Mouse (Mus musculus) layer of hippocampus, adult 11-12 months (tissue): ENCODE measurements around the gene Sipa1l2.
A peak's percentile ranks its signal among the peaks of the same experiment; 100 is the strongest.

Experiments
- DNase-seq: peaks from one replicate; pipeline ENCODE4 v3.0.0; 2022; ENCODE audit warnings: low spot score

The Sipa1l2 gene

DNA sequence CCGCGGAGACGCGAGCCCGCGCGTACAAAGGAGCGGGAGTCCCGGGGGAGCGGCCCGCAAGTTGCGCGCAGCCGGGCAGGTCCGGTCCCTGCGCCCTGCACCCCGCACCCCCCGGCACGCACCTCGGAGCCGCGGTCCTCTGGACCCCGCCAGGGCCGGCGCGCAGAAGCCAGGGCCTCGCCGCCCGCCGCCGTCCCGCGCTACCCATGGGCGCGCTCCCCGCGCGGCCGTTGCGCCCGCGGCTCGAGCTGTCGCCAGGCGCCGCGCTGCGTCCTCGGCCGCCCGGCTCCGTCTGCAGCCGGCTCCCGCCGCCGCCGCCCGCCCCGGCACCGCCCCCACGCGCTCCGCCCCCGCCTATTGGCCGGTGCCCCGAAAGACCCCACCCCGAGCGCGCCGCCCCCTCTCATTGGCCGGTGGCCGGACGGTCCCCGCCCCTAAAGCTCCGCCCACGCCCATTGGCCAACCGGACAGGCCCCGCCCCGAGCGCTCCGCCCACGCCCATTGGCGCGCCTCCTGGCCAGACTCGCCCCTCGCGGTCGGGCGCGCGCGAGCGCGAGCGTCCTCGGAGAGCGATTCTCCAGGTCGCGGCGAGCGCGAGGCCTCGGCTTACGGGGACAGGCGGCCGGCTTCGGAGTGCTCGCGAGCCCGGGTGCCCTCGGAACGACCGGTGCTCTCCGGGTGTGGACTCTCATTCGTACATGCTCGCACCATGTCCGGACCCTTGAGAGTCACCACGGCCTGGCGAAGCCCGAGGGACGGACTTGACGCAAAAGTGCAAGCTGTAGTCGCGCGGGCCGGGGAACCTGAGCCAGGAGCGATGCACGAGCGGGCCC, at the start of gene Sipa1l2:
Gene Sipa1l2 (minus strand): TSS at position 276 of the 833 bp plus-strand sequence.
- DNase-seq = peak; percentile 97

DNA sequence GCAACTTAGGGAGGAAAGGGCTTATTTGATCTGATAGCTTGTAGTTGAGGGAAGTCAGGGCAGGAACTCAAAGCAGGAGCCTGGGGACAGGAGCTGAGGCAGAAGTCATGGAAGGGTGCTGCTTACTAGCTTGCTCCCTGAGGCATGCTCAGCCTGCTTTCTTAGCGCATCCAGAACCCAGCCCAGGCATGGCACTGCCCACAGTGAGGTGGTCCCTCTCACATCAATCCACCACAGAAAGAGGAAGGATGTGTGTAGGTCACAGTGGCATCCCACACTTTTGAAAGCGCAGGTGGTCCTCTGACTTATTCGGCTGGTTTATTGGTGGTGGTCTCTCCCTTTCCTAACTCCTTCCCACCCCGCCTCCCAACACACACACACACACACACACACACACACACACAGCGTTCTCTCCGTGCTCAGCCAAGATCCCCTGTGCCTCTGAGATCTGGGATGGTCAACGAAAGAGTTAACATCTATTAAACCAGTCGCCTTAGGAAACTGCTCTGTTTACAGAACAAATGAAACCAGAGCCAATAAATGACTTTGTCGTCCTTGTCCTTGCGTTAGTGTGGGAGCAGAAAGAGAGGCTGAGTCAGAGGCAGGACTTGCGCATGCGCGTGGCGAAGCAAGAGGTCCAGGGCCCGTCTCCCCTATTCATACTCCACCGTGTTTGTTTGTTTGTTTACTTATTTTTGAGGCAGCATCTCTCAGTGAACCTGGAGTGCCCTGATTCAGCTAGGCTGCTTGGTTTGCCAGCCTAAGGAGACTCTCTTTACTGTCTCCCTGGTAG, 49.1 kb upstream of the Sipa1l2 start:
- no peak for DNase-seq

DNA sequence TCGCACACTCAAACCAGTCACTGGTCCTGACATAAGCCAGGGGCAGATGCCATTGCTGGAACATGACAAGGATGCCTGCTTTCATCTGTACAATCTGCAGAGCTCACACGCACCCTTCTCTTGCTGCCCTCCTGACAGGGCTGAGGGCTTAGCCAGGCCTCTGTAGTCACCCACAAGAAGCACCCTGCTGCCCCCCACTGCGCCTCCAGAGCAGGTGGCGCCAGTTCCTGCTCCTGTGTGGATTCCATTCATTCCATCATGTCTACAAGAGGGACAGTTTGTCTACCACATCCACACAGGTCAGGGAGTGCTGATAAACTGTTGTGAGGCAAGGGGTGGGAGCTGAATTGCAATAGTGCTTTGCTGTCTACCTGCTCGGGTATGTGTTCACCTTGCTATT, 47.3 kb upstream of the Sipa1l2 start:
- DNase-seq = no peak

DNA sequence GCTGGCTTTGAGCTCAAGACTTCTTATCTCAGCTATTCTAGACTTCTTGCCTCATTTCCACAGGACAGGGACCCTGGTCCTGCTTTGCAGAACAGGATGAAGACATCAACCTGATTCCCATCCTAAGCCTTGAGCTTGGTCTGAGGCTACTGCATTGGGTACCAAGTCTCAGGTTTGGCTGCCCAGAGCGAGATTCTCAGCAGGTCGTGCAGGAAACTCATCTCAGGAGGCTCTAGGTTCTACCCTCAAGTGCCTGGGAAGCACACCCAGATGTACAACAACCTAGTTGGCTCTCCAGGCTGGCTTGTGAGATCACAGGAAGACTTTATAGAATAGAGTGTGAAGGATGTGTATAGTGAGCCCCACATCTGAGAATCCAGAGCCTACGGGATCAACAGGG, 46.4 kb upstream of the Sipa1l2 start:
- no peak for DNase-seq

DNA sequence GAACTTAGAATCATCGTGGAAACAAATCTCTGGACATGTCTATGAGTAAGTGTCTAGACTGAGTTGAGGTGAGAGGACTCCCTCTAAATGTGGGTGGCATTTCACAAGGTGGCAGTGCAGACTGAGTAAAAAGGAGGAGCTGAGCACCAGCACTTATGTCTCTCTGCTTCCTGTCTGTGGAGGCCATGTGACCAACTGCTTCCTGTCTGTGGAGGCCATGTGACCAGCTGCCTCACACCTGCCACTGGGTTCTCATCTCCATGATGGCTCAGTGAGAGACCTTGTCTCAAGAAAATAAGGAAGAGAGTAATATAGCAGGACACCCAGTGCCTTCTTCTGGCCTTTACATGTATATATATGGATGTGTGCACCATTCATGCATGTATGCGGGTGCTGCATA, 43.9 kb upstream of the Sipa1l2 start:
- no peak for DNase-seq

DNA sequence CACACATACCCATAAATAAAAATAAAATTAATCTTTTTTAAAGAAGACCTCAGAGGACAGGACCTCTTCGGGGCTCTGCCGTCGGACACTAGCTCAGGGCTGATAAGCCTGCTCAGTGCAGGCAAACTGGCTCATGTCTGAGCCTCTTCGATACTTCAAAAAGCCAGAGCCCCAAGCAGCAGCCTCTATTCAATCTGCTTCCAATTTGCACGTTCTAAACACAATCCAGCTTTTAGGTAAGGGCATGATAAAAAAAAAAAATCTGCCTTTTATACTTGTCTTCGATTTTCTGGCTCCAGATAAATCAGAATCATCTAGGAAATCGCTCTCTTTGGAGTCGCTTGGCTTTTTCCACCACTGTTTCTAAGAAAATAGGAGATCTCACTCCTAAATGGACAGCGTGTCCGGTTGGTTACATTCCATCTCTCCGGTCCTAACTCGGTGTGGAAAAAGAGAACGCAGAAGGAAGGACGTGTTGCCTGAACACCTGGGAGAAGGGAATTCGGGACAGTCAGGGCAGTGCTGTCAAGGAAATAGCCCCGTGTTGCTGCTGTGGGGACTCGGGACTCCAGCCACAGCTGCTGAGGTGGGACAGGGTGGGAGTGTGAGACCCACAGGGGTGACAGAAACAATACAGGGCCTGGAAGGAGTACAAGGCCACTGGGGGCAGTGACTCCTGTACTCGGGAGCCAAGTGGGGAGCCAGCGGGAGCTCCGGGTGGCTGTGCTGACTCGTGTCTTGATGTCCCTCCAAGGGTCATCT, 42.4 kb upstream of the Sipa1l2 start:
- DNase-seq = no peak

DNA sequence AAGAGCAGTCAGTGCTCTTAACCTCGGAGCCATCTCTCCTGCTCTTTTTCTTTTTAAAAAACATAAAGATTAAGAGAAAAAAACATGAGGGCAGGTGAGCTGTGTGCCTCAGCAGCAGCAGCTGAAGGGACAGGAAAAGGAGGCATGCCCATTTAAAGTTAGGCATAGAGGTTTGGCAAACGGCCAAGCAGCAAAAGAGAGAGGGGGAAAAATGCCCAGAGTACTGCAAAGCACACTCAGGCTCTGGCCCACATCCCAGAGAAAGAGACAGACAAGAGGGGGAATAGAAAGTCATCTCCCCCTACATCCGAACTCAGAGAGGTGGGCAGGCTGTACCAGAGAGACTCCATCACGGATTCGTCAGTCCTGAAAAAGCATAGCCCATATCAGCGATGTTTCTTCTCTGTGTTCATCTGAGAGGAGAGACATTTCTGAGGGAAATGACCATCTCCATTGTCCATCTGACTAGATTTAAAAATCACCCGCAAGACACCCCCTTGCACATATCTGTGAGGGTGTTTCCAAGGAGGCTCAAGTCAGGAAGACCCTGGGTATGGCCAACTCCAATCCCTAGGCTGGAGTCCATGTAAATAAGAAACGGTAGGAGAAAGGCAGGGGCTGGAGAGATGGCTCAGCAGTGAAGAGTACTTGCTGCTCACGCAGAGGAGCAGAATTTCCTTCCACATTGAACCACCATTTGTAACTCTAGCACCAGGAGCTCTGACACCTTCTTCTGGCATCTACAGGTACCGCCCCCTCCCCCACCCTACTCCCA, 41.6 kb upstream of the Sipa1l2 start:
- no peak for DNase-seq

DNA sequence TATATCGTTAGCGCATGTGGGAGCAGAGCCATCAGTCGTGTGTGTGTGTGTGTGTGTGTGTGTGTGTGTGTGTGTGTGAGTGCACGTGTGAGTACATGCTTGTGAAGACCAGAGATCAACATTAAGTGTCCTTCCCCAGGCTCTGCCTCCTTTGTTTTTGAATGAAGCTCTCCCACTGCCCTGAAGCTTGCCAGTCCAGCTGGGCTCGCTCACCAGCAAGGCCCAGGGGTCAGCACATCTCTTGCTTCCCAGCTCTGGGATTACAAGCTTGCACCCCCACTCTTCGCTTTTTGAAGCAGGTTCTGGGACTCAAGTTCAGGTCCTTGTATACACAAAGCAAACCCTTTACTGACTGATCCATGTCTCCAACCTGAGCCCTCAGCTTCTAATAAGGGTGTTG, 40.1 kb upstream of the Sipa1l2 start:
- no peak for DNase-seq

DNA sequence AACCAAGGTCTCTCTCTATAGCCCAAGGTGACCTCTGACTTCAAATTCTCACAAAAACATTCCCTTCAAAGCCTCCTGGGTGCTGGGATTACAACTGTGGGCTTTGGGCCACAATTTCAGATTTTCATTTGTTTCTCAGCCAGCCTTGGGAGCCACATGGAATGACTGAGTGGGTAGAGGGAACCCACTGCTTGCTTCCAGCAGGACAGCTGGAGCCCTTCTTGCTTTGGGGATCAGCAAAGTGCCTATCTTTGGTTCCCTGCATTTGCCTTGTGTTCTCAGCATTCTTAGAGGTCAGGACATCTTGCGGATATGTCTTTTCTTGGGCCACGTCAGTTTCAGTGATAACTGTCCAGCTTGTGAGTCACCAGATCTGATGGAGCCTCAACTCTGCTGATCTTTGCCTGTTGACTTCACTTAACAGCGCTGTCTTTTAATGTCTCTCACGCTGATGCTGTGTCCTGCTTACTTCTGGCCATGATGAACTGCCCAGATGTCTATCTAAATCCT, 38.2 kb upstream of the Sipa1l2 start:
- DNase-seq = no peak

DNA sequence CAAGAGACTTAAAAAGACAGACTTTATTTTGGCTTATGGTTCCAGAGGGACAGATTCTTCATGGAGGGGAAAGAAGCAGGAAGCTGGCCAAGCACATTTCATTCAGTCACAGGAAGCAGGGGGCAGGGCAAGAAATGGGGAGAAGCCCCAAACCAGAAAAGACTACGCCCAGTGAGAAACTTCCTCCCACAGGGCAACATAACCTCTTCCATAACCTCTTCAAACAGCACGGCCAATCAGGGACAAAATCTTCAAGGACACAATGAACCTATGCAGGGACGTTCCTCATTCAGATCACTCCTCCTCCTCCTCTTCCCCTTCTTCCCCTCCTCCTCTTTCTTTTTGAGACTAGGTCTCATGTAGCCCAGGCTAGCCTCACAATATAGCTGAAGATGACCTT, 37.3 kb upstream of the Sipa1l2 start:
- DNase-seq = no peak

DNA sequence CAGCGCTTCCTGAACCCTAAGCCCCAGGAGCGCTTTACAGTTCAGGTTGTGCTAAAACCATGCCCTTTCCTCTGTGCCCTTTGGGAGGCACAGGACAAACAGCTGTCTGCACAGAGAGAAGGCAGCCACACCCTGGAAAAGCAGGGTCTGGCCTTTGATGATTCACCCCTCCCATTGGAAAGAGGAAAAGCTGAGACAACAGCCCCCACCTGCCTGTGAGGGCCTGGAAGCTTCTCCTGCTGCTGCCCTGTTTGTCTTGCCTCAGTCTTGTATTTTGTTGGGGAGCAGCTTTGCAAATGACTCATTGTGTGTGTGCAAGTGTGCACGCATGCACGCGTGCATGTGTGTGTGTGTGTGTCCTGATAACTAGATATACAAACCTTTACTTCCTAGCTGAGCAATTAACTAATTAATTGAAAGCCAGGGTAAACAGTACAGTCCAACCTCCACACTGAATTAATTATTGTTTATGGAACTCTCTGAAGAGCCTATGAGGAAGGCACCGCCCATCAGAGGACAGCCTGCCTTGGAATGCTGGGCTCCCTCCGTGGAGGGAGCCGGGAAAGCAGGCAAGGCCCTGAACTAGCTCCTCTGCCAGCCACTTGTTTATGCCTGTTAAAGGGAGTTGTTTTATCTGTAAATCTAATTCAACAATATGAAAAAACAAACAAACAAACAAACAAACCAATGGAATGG, 35.4 kb upstream of the Sipa1l2 start:
- DNase-seq = no peak

DNA sequence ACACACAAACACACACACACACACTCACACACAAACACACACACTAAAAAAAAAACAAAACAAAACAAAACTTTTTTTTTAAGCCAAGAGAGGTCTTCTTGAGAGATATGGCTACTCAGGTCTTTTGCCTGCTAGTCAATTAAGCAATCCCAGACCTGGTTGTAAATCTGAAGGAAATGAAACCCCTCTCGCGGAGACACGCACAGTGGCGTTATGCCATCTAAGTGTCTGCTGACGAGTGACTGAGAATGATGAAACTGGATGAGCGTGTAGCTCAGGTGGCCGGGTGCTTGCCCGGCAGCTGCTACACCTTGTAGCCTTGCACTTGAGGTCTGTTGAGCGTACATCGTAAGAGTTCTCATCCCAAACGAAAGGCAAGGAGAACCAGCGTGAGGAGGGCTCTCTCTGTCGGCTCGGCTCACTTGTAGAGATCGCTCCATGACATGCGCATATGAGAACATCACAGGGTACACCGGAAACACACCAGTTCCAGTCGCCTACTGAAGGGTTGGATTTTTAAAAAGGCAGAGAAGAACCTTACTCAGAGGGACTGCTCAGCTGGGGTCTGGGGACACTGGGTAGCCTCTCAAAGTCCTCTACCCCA, 34.7 kb upstream of the Sipa1l2 start:
- no peak for DNase-seq

DNA sequence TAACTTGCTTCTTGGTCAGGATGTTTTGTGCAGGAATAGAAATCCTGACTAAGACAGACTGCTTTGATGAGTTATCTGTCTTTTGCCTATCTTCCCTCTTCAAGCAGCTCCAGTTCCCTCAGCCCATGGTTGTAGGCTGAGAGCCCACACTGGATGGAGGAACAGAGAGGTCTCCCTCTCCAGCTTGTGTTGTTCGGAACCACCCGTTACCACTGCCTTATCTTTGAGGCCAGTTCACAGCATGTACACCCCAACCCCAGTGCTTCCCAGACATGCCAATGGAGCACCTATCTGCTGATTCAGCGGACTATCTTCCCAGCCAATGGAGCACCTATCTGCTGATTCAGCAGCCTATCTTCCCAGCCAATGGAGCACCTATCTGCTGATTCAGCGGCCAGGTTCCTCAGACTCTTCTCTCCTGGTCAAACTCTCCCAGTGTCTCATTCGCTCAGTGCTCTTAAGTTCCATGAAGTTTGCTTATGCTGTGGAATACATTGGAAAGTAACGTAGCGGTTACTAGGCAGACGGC, 33.8 kb upstream of the Sipa1l2 start:
- no peak for DNase-seq

DNA sequence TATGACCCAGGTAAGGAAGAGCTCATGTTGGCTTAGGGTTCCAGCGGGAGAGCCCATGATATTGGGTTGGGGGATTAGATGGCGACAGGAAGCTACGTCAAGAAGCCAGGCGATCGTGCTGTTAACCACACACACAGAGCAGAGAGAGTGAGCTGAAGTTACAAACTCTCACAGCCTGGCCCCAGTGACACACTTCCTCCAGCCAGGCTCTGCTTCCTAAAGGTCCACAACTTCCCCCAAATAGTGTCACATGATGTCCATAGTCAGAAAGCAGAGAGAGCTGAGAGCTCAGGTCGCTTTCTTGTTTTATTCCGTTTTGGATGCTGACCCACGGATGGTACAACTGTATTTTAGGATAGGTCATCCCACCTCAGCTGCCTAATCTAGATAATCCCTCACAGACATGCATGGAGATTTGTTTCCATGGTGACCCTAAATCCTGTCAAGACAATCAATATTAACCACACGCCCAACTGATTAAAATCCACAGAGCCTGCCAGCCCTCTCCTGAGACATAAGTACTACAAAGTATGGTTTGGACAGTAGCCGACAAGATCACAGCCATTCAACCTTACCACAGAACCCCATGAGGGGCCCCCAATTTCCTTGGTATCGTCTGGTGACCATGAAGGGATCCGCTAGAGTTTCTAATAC, 30.6 kb upstream of the Sipa1l2 start:
- no peak for DNase-seq

DNA sequence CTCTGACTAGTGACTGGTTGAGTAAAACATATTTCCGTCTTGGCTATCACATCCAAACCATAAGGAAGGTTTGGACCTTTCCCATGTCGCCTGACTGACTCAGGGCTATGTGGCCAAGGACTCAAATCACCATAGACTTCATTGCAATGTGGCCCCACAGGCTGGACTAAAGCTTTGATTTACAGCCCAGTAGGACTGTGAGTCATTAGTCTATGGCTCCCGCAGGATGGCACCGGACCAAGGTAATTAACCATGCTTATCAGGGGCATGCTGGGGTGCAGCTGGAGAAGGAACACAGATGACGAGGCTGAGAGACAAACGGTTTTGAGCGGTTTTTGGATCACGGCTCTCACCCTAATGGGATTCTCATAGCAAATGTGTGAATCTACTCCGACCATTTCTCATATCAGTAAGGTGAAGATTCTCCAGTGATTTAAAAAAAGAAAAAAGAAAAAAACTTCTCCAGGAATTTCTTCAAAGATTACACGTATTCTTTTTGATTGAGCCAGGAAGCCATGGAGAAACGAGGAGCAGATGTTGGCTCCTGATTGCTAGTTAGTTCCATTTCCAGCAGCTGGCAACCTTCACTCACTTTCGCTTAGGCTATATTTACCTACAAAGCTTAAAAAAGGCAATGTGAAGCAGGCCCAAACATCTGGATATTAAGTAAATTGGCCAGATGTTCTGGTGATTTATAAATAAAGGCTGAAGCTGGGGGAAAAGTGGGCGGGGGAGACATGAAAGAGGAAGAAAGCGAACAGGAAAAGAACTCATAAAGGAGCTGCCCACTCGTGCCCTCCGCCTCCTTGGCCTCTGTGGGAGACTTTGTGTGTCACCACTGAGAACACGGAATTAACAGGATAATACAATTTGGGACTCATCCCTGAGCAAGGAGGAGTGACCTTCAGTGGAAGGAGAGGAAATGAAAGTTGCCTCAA, 26.2 kb upstream of the Sipa1l2 start:
- DNase-seq = no peak

DNA sequence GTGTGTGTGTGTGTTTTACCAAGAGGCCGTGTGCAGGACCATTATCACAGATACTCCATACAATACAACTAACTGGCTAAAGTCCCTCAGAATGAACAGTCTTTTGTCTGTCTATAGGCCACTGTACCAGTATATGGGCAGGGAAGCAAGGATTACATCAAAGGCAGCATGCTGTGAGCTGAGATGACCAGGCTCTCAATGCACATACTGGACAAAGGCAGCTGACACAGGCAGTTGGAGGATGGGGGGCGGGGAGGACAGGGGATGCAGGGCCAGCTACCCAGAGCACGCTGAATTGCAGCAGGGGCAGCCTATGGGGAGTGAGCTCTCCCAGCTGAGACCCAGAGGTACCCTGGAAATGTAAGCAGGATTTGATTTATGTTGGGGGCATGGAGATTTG, 20.8 kb upstream of the Sipa1l2 start:
- no peak for DNase-seq

DNA sequence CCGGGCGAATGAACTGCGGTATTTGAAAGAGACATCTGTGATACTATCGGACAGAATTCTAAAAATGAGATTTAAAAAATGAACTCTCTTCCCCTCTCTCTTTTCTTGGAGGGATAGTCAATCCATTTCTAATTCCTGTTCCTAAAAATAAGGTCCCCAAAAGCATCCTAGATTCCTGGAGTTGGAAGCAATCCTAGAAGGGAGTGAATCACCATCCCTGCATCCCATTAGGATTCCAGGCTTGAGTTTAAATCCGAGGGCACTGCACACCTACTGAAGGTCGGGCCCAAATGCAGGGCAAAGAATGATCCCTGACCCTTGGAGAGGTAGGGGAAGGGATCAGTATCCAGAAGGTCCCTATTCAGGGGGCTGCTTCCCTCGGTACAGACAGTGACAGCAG, 17.0 kb upstream of the Sipa1l2 start:
- DNase-seq = no peak

DNA sequence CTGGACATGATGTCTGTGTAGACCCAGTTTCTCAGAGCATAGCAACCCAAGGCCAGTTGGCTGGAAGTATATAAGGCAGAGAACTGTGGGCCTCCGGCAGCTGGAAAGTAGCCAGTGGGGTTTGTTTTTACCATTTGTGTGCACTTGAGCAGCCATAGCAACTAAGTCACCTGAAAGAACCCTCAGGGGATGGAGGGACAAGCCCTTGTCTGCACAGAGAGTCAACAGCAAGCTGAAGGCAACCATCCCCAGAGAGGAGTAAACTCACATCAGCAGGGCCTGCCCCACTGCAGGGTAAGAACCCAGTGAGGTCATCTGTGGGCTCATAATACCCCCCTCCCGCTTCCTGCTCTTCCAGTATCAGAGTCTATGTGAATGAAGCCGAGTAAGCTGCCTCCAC, 14.7 kb upstream of the Sipa1l2 start:
- DNase-seq = no peak

DNA sequence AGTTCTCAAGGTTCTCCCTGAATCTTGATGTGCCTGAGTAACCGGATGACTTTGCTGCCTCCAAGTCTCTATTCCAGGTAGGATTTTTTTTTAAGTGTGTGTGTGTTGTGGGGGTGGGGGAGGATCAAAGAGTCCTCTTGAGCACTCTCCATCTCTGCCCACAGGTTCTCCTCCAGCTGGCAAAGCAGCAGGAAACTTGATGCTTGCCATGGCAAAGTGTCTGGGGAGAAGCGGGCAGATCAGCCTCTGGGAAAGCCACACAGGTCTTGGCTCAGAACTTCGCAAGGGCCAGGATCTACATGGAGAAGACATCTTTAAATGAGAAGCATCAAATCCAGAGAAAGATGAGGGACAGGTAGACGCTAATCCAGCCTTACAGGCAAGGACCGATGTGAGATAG, 10.8 kb upstream of the Sipa1l2 start:
- no peak for DNase-seq
